Mouse (Mus musculus): ENCODE data around the gene Mrpl54. TPM values are rescaled to one million over a fixed set of nuclear protein-coding genes. Genes with fewer than 3 reads are reported as not detected.

The Mrpl54 gene
- 130 and 136 TPM in 2 replicates for polyA plus RNA-seq (2014; fragmentation: Nextera tagmentation; extraction: Ambion mirVana)

GRCm38 (mm10) chr10:81266211-81267105, at the start of gene Mrpl54, which contains the start of gene Apba3:
TSS of gene Mrpl54 (minus strand) at chr10:81266934.
TSS of gene Apba3 (plus strand) at chr10:81266960.
- H3K27me3 ChIP-seq (ENCODE audit: control insufficient read depth, insufficient read depth, low read length) = no peaks in the 10 kb centered on the region
- H3K27ac ChIP-seq (ENCODE audit: low read depth, low read length) = peak within 1 kb of the TSS; percentile 88
- H3K4me3 ChIP-seq (ENCODE audit: low read depth, low read length) = peak within 1 kb of the TSS; percentile 71
- peak; percentile 92 for ATAC-seq (ENCODE audit: low read depth)
- under 1% methylated on average over 48 of the region's 48 CpGs for WGBS
- H3K9ac ChIP-seq (replicated peaks; ENCODE audit: low read depth, low read length) = peak within 1 kb of the TSS; percentile 79
- peaks cover 26% of the 10 kb centered on the region for H3K36me3 ChIP-seq (ENCODE audit: control insufficient read depth, insufficient read depth, low read length)
- H3K4me1 ChIP-seq (ENCODE audit: control insufficient read depth, insufficient read depth, low read length) = peaks cover 15% of the 10 kb centered on the region; the same call in 1 of the 2 replicates
- no peaks in the 10 kb centered on the region for H3K9me3 ChIP-seq (ENCODE audit: control insufficient read depth, low read length)
- H3K4me2 ChIP-seq (ENCODE audit: low read depth, low read length) = peak within 1 kb of the TSS; percentile 78

GRCm38 (mm10) chr10:81315587-81315986, 48.9 kb upstream of the Mrpl54 start:
- no peak overlapping the region for H3K4me3 ChIP-seq (ENCODE audit: low read depth, low read length)
- 93% methylated on average over 16 of the region's 16 CpGs for WGBS
- no peak for ATAC-seq (ENCODE audit: low read depth)

GRCm38 (mm10) chr10:81314201-81314600, 47.5 kb upstream of the Mrpl54 start:
- Histone ChIP-seq H3K9ac (replicated peaks; ENCODE audit: low read depth, low read length) (no peak overlapping the region), H3K9me3 (ENCODE audit: control insufficient read depth, low read length) (no peaks in the 10 kb centered on the region), H3K4me1 (ENCODE audit: control insufficient read depth, insufficient read depth, low read length) (peaks cover 5% of the 10 kb centered on the region), H3K27me3 (ENCODE audit: control insufficient read depth, insufficient read depth, low read length) (no peaks in the 10 kb centered on the region), H3K4me2 (ENCODE audit: low read depth, low read length) (no peak overlapping the region), H3K27ac (ENCODE audit: low read depth, low read length) (no peak overlapping the region), H3K36me3 (ENCODE audit: control insufficient read depth, insufficient read depth, low read length) (peaks cover 77% of the 10 kb centered on the region), H3K4me3 (ENCODE audit: low read depth, low read length) (no peak overlapping the region)
- ATAC-seq (ENCODE audit: low read depth) = no peak
- 77% methylated on average over 7 of the region's 7 CpGs for WGBS

More at GRCm38 (mm10) chr10:81315587-81315986, 48.9 kb upstream of the Mrpl54 start:
- H3K9ac ChIP-seq (replicated peaks; ENCODE audit: low read depth, low read length) = no peak overlapping the region
- no peaks in the 10 kb centered on the region for H3K9me3 ChIP-seq (ENCODE audit: control insufficient read depth, low read length)
- peaks cover 63% of the 10 kb centered on the region for H3K36me3 ChIP-seq (ENCODE audit: control insufficient read depth, insufficient read depth, low read length)
- peaks cover 12% of the 10 kb centered on the region for H3K4me1 ChIP-seq (ENCODE audit: control insufficient read depth, insufficient read depth, low read length)
- H3K27ac ChIP-seq (ENCODE audit: low read depth, low read length) = no peak overlapping the region
- no peak overlapping the region for H3K4me2 ChIP-seq (ENCODE audit: low read depth, low read length)
- H3K27me3 ChIP-seq (ENCODE audit: control insufficient read depth, insufficient read depth, low read length) = no peaks in the 10 kb centered on the region

GRCm38 (mm10) chr10:81313581-81313980, 46.8 kb upstream of the Mrpl54 start:
- H3K4me1 ChIP-seq (ENCODE audit: control insufficient read depth, insufficient read depth, low read length) = no peaks in the 10 kb centered on the region
- WGBS = 95% methylated on average over 13 of the region's 13 CpGs
- no peak for ATAC-seq (ENCODE audit: low read depth)
- H3K27ac ChIP-seq (ENCODE audit: low read depth, low read length) = no peak overlapping the region
- H3K27me3 ChIP-seq (ENCODE audit: control insufficient read depth, insufficient read depth, low read length) = no peaks in the 10 kb centered on the region
- H3K4me2 ChIP-seq (ENCODE audit: low read depth, low read length) = no peak overlapping the region
- H3K9ac ChIP-seq (replicated peaks; ENCODE audit: low read depth, low read length) = no peak overlapping the region
- no peaks in the 10 kb centered on the region for H3K9me3 ChIP-seq (ENCODE audit: control insufficient read depth, low read length)
- H3K36me3 ChIP-seq (ENCODE audit: control insufficient read depth, insufficient read depth, low read length) = peaks cover 80% of the 10 kb centered on the region
- no peak overlapping the region for H3K4me3 ChIP-seq (ENCODE audit: low read depth, low read length)

GRCm38 (mm10) chr10:81309571-81309970, 42.8 kb upstream of the Mrpl54 start:
- Histone ChIP-seq H3K27ac (ENCODE audit: low read depth, low read length) (no peak overlapping the region), H3K9me3 (ENCODE audit: control insufficient read depth, low read length) (no peaks in the 10 kb centered on the region), H3K9ac (replicated peaks; ENCODE audit: low read depth, low read length) (no peak overlapping the region), H3K27me3 (ENCODE audit: control insufficient read depth, insufficient read depth, low read length) (no peaks in the 10 kb centered on the region), H3K4me2 (ENCODE audit: low read depth, low read length) (no peak overlapping the region), H3K36me3 (ENCODE audit: control insufficient read depth, insufficient read depth, low read length) (peaks cover 80% of the 10 kb centered on the region), H3K4me3 (ENCODE audit: low read depth, low read length) (no peak overlapping the region), H3K4me1 (ENCODE audit: control insufficient read depth, insufficient read depth, low read length) (no peaks in the 10 kb centered on the region)
- no peak for ATAC-seq (ENCODE audit: low read depth)
- WGBS = 94% methylated on average over 5 of the region's 5 CpGs

GRCm38 (mm10) chr10:81306837-81307682, 40.3 kb upstream of the Mrpl54 start:
- 94% methylated on average over 21 of the region's 21 CpGs for WGBS
- Histone ChIP-seq H3K9me3 (ENCODE audit: control insufficient read depth, low read length) (no peaks in the 10 kb centered on the region), H3K27ac (ENCODE audit: low read depth, low read length) (no peak overlapping the region), H3K4me2 (ENCODE audit: low read depth, low read length) (no peak overlapping the region), H3K4me3 (ENCODE audit: low read depth, low read length) (no peak overlapping the region), H3K27me3 (ENCODE audit: control insufficient read depth, insufficient read depth, low read length) (no peaks in the 10 kb centered on the region), H3K36me3 (ENCODE audit: control insufficient read depth, insufficient read depth, low read length) (peaks cover 56% of the 10 kb centered on the region), H3K9ac (replicated peaks; ENCODE audit: low read depth, low read length) (no peak overlapping the region), H3K4me1 (ENCODE audit: control insufficient read depth, insufficient read depth, low read length) (no peaks in the 10 kb centered on the region)
- no peak for ATAC-seq (ENCODE audit: low read depth)

- Histone ChIP-seq H3K27me3 (ENCODE audit: control insufficient read depth, insufficient read depth, low read length) (no peaks in the 10 kb centered on the region), H3K4me2 (ENCODE audit: low read depth, low read length) (no peak overlapping the region), H3K9ac (replicated peaks; ENCODE audit: low read depth, low read length) (no peak overlapping the region), H3K27ac (ENCODE audit: low read depth, low read length) (no peak overlapping the region), H3K36me3 (ENCODE audit: control insufficient read depth, insufficient read depth, low read length) (peaks cover 48% of the 10 kb centered on the region), H3K4me3 (ENCODE audit: low read depth, low read length) (no peak overlapping the region), H3K4me1 (ENCODE audit: control insufficient read depth, insufficient read depth, low read length) (no peaks in the 10 kb centered on the region), H3K9me3 (ENCODE audit: control insufficient read depth, low read length) (no peaks in the 10 kb centered on the region)
- WGBS = 95% methylated on average over 12 of the region's 12 CpGs
- ATAC-seq (ENCODE audit: low read depth) = no peak
These were observed 39.5 kb upstream of the Mrpl54 start for GRCm38 (mm10) chr10:81306173-81306668.

- Histone ChIP-seq H3K27ac (ENCODE audit: low read depth, low read length) (no peak overlapping the region), H3K27me3 (ENCODE audit: control insufficient read depth, insufficient read depth, low read length) (no peaks in the 10 kb centered on the region), H3K9me3 (ENCODE audit: control insufficient read depth, low read length) (no peaks in the 10 kb centered on the region), H3K4me1 (ENCODE audit: control insufficient read depth, insufficient read depth, low read length) (no peaks in the 10 kb centered on the region), H3K4me2 (ENCODE audit: low read depth, low read length) (no peak overlapping the region), H3K36me3 (ENCODE audit: control insufficient read depth, insufficient read depth, low read length) (peaks cover 43% of the 10 kb centered on the region), H3K4me3 (ENCODE audit: low read depth, low read length) (no peak overlapping the region), H3K9ac (replicated peaks; ENCODE audit: low read depth, low read length) (no peak overlapping the region)
- ATAC-seq (ENCODE audit: low read depth) = no peak
- WGBS = 96% methylated on average over 14 of the region's 14 CpGs
These were observed 38.9 kb upstream of the Mrpl54 start for GRCm38 (mm10) chr10:81305663-81306062.

All from neural tube, embryonic 14.5 days (tissue).